Mouse (Mus musculus): ENCODE measurements around the gene Nr5a2.

- no peak for TF ChIP-seq POLR2A (IDR thresholded peaks at IDR 0.05; ENCODE audit: borderline replicate concordance, insufficient read depth, low read length)
- TF ChIP-seq CTCF (IDR thresholded peaks at IDR 0.05; ENCODE audit: borderline replicate concordance, insufficient read depth, low read depth, low read length): no peak
Measured at GRCm38 (mm10) chr1:137003816-137004215, 43.6 kb upstream of the Nr5a2 start.

Data from cerebellum, adult 2 months (tissue).